Mouse (Mus musculus): ENCODE results near the gene Fbxw11. TPM values are rescaled to one million over a fixed set of nuclear protein-coding genes. Genes with fewer than 3 reads are reported as not detected.
"Not testable (repeated sequence)": the region's sequence is repeated elsewhere in the genome, so short reads cannot be mapped to it uniquely, and the experiment has no call there.

Fbxw11 gene
- polyA plus RNA-seq, 1 experiment from 2014 or later: 32.1 TPM

- TF ChIP-seq CTCF (IDR thresholded peaks at IDR 0.05; ENCODE audit: low read depth): no peak
- no peak for TF ChIP-seq EP300 (optimal IDR thresholded peaks at IDR 0.05)
- H3K9ac ChIP-seq (ENCODE audit: low read length): no peak overlapping the region
- 40% methylated on average over 1 of the region's 1 CpGs for WGBS
Measured at GRCm38 (mm10) chr11:32677811-32678210, 35.3 kb downstream of the Fbxw11 start.

GRCm38 (mm10) chr11:32679091-32679490 is 36.6 kb downstream of the Fbxw11 start:
- 94% methylated on average over 4 of the region's 4 CpGs for WGBS
- not testable (repeated sequence) for H3K4me1 ChIP-seq (replicated peaks; ENCODE audit: control insufficient read depth, insufficient read depth); H3K27me3 ChIP-seq (ENCODE audit: control insufficient read depth, insufficient read depth, low read length); H3K36me3 ChIP-seq (ENCODE audit: control insufficient read depth, insufficient read depth, low read length); H3K4me3 ChIP-seq (ENCODE audit: low read depth, low read length); H3K9ac ChIP-seq (ENCODE audit: low read length); H3K9me3 ChIP-seq (ENCODE audit: control insufficient read depth, low read length); DNase-seq (ENCODE audit: low spot score); H3K27ac ChIP-seq (replicated peaks); H3K4me2 ChIP-seq (replicated peaks; ENCODE audit: low read depth); ATAC-seq (ENCODE audit: low FRiP score, low TSS enrichment)

More at GRCm38 (mm10) chr11:32677811-32678210, 35.3 kb downstream of the Fbxw11 start:
- Histone ChIP-seq H3K27me3 (ENCODE audit: control insufficient read depth, insufficient read depth, low read length) (no peaks in the 10 kb centered on the region), H3K4me3 (ENCODE audit: low read depth, low read length) (no peak overlapping the region), H3K4me2 (replicated peaks; ENCODE audit: low read depth) (no peak overlapping the region), H3K9me3 (ENCODE audit: control insufficient read depth, low read length) (no peaks in the 10 kb centered on the region), H3K27ac (replicated peaks) (no peak overlapping the region), H3K4me1 (replicated peaks; ENCODE audit: control insufficient read depth, insufficient read depth) (0 out of 2 replicates have a peak, but pooled peaks cover 2% of the 10 kb centered on the region), H3K36me3 (ENCODE audit: control insufficient read depth, insufficient read depth, low read length) (no peaks in the 10 kb centered on the region)
- DNase-seq (ENCODE audit: low spot score) (no peak), ATAC-seq (ENCODE audit: low FRiP score, low TSS enrichment) (no peak)

GRCm38 (mm10) chr11:32680014-32680413 is 37.5 kb downstream of the Fbxw11 start:
- no peak overlapping the region for H3K4me2 ChIP-seq (replicated peaks; ENCODE audit: low read depth)
- ATAC-seq (ENCODE audit: low FRiP score, low TSS enrichment) (no peak), DNase-seq (ENCODE audit: low spot score) (no peak)
- no peak overlapping the region for H3K4me3 ChIP-seq (ENCODE audit: low read depth, low read length)
- H3K27me3 ChIP-seq (ENCODE audit: control insufficient read depth, insufficient read depth, low read length): no peaks in the 10 kb centered on the region
- H3K4me1 ChIP-seq (replicated peaks; ENCODE audit: control insufficient read depth, insufficient read depth): 0 out of 2 replicates have a peak, but pooled peaks cover 2% of the 10 kb centered on the region
- TF ChIP-seq EP300 (optimal IDR thresholded peaks at IDR 0.05): no peak
- TF ChIP-seq CTCF (IDR thresholded peaks at IDR 0.05; ENCODE audit: low read depth): no peak
- H3K36me3 ChIP-seq (ENCODE audit: control insufficient read depth, insufficient read depth, low read length): no peaks in the 10 kb centered on the region
- WGBS: 62% methylated on average over 4 of the region's 4 CpGs
- H3K9ac ChIP-seq (ENCODE audit: low read length): no peak overlapping the region
- H3K27ac ChIP-seq (replicated peaks): no peak overlapping the region
- H3K9me3 ChIP-seq (ENCODE audit: control insufficient read depth, low read length): no peaks in the 10 kb centered on the region

GRCm38 (mm10) chr11:32681192-32681795 is 38.8 kb downstream of the Fbxw11 start:
- no peak for DNase-seq (ENCODE audit: low spot score)
- Histone ChIP-seq H3K9ac (ENCODE audit: low read length) (no peak overlapping the region), H3K27ac (replicated peaks) (no peak overlapping the region), H3K4me3 (ENCODE audit: low read depth, low read length) (no peak overlapping the region), H3K36me3 (ENCODE audit: control insufficient read depth, insufficient read depth, low read length) (no peaks in the 10 kb centered on the region), H3K27me3 (ENCODE audit: control insufficient read depth, insufficient read depth, low read length) (no peaks in the 10 kb centered on the region), H3K4me1 (replicated peaks; ENCODE audit: control insufficient read depth, insufficient read depth) (0 out of 2 replicates have a peak, but pooled peaks cover 2% of the 10 kb centered on the region), H3K4me2 (replicated peaks; ENCODE audit: low read depth) (no peak overlapping the region), H3K9me3 (ENCODE audit: control insufficient read depth, low read length) (no peaks in the 10 kb centered on the region)
- no peak for ATAC-seq (ENCODE audit: low FRiP score, low TSS enrichment)
- 75% methylated on average over 3 of the region's 3 CpGs for WGBS
- no peak for TF ChIP-seq EP300 (optimal IDR thresholded peaks at IDR 0.05)
- no peak for TF ChIP-seq CTCF (IDR thresholded peaks at IDR 0.05; ENCODE audit: low read depth)

GRCm38 (mm10) chr11:32682335-32683102 is 40.0 kb downstream of the Fbxw11 start:
- 72% methylated on average over 5 of the region's 5 CpGs for WGBS
- H3K4me2 ChIP-seq (replicated peaks; ENCODE audit: low read depth): no peak overlapping the region
- no peak overlapping the region for H3K9ac ChIP-seq (ENCODE audit: low read length)

More at GRCm38 (mm10) chr11:32682335-32683102, 40.0 kb downstream of the Fbxw11 start:
- DNase-seq (ENCODE audit: low spot score): no peak
- H3K4me1 ChIP-seq (replicated peaks; ENCODE audit: control insufficient read depth, insufficient read depth): 0 out of 2 replicates have a peak, but pooled peaks cover 2% of the 10 kb centered on the region
- H3K36me3 ChIP-seq (ENCODE audit: control insufficient read depth, insufficient read depth, low read length): no peaks in the 10 kb centered on the region
- no peak overlapping the region for H3K27ac ChIP-seq (replicated peaks)
- H3K27me3 ChIP-seq (ENCODE audit: control insufficient read depth, insufficient read depth, low read length): no peaks in the 10 kb centered on the region
- H3K4me3 ChIP-seq (ENCODE audit: low read depth, low read length): no peak overlapping the region
- TF ChIP-seq EP300 (optimal IDR thresholded peaks at IDR 0.05) (no peak), CTCF (IDR thresholded peaks at IDR 0.05; ENCODE audit: low read depth) (no peak)
- H3K9me3 ChIP-seq (ENCODE audit: control insufficient read depth, low read length): no peaks in the 10 kb centered on the region
- ATAC-seq (ENCODE audit: low FRiP score, low TSS enrichment): no peak
